Mouse (Mus musculus): ENCODE measurements at regions not wholly inside any gene's neighbourhood (a gene's known extent, or its start where the extent isn't known, plus 50 kb on each side); places are given as distances from the start of the nearest gene placed in this dataset.

DNA sequence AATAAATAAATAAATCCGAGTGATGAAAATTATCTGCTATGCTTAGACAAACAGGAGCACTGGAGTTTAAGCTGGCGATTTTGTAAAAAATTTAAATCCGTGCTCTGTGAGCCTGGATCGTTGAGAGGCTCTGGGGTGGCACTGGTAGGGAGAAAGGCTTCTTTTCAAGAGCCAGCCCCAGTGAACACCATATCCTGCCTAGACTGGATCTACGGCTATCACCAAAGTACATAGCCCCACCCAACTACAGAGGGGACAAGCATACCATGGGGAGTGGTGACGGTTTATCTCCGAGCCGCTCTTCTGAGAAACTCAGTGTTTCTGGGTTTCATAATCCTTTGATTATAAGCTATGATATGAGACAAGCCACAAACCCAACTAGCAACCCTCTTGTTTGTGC lies 199.0 kb downstream of the Gm11011 start:
- Histone ChIP-seq H3K4me1 (ENCODE audit: control insufficient read depth, insufficient read depth, low read depth, low read length) (no peaks in the 10 kb centered on the region), H3K4me2 (ENCODE audit: low read length) (no peak overlapping the region), H3K27me3 (replicated peaks; ENCODE audit: control insufficient read depth, insufficient read depth, low read length) (no peaks in the 10 kb centered on the region), H3K27ac (ENCODE audit: low read depth, low read length) (no peak overlapping the region), H3K9ac (ENCODE audit: low read depth, low read length) (no peak overlapping the region), H3K9me3 (ENCODE audit: control insufficient read depth, low read length) (no peaks in the 10 kb centered on the region), H3K36me3 (ENCODE audit: control insufficient read depth, insufficient read depth, low read length) (no peaks in the 10 kb centered on the region), H3K4me3 (ENCODE audit: low read length) (no peak overlapping the region)
- ATAC-seq, result no peak
- 85% methylated on average over 8 of the region's 8 CpGs for WGBS

DNA sequence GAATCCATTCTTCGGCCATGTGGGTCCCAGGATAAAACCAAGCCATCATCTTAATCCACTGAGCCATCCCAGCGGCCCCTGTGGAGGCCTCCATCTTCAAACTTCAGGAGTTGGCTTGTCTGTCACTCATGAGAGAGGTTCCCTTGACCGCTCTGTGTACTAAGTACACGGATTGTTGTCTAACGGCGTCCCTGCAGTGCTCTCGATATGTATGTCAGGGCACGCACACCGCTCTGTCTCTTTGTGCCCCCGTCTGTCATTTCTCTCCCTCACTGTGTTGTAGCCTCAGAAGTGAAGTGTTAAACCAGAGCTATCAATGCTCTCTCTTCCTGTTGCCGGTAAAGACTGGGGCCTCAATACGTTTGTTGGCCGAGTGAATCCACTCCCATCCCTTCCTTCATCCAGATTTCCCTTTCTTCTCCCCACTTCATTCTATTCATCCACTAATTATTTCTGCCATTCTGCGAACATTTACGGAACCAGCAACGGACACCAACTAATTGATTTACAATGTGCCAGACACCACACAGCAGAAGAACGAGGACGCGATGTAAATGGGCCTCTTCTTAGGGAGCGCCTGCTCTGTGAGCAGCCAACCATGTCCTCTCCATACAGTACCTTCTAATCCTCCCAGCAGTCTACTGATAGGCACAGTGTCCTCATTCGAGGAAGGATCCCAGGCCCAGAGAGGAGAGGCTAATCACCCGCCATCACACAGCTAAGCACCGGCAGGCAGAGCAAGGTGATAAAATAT lies 199.6 kb downstream of the Gm11011 start:
- peak; percentile 50; the same call in 1 of the 2 replicates for ATAC-seq
- no peaks in the 10 kb centered on the region for H3K36me3 ChIP-seq (ENCODE audit: control insufficient read depth, insufficient read depth, low read length)
- H3K9me3 ChIP-seq (ENCODE audit: control insufficient read depth, low read length), result no peaks in the 10 kb centered on the region
- no peak overlapping the region for H3K9ac ChIP-seq (ENCODE audit: low read depth, low read length)
- 49% methylated on average over 23 of the region's 23 CpGs for WGBS
- no peak overlapping the region for H3K4me3 ChIP-seq (ENCODE audit: low read length)
- H3K27ac ChIP-seq (ENCODE audit: low read depth, low read length), result no peak overlapping the region
- H3K4me2 ChIP-seq (ENCODE audit: low read length), result no peak overlapping the region
- no peaks in the 10 kb centered on the region for H3K4me1 ChIP-seq (ENCODE audit: control insufficient read depth, insufficient read depth, low read depth, low read length)
- no peaks in the 10 kb centered on the region for H3K27me3 ChIP-seq (replicated peaks; ENCODE audit: control insufficient read depth, insufficient read depth, low read length)

DNA sequence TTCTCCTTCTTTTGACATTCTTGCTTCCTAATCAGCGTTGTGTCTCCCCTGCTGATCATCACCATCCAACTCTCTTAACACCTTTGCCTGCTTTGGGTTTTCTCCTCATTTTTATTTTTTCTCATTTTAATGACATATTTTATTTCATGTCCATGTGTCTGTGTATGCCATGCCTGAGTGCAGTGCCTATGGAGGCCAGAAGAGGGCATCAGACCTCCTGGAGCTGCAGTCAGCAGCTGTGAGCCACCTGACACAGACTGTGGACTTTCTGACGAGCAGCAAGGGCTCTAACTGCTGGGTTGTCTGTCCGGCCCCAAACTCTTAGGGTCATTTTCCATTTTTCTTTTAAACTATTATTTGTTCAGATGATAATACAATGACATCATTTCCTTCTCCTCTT lies 203.8 kb downstream of the Gm11011 start:
- Histone ChIP-seq H3K36me3 (ENCODE audit: control insufficient read depth, insufficient read depth, low read length) (no peaks in the 10 kb centered on the region), H3K27me3 (replicated peaks; ENCODE audit: control insufficient read depth, insufficient read depth, low read length) (no peaks in the 10 kb centered on the region), H3K4me2 (ENCODE audit: low read length) (no peak overlapping the region), H3K4me1 (ENCODE audit: control insufficient read depth, insufficient read depth, low read depth, low read length) (no peaks in the 10 kb centered on the region), H3K9ac (ENCODE audit: low read depth, low read length) (no peak overlapping the region), H3K4me3 (ENCODE audit: low read length) (no peak overlapping the region), H3K27ac (ENCODE audit: low read depth, low read length) (no peak overlapping the region), H3K9me3 (ENCODE audit: control insufficient read depth, low read length) (no peaks in the 10 kb centered on the region)
- WGBS, result 86% methylated on average over 3 of the region's 3 CpGs
- no peak for ATAC-seq

DNA sequence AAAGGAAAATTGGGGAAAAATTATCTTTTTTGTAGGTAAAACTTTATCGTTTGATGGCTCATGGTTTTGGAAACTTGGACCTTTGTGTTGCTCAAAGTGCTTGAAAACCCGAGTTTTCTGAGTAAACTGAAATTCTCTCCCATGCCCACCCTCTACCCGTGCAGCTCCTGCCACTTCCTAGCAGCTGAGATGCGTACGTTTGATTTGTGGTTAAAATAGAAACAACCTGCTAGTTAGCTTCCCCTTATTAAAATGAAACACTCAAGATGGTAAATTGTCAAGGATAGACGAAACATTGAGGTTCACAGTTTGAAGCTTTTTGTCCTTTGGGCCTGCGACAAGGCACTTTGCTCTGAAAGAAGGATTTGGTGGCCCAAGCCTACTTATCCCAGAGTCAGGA lies 214.5 kb downstream of the Gm11011 start:
- Histone ChIP-seq H3K27ac (ENCODE audit: low read depth, low read length) (no peak overlapping the region), H3K4me1 (ENCODE audit: control insufficient read depth, insufficient read depth, low read depth, low read length) (no peaks in the 10 kb centered on the region), H3K9ac (ENCODE audit: low read depth, low read length) (no peak overlapping the region), H3K4me3 (ENCODE audit: low read length) (no peak overlapping the region), H3K4me2 (ENCODE audit: low read length) (no peak overlapping the region), H3K36me3 (ENCODE audit: control insufficient read depth, insufficient read depth, low read length) (no peaks in the 10 kb centered on the region), H3K9me3 (ENCODE audit: control insufficient read depth, low read length) (no peaks in the 10 kb centered on the region; the same call in 1 of the 2 replicates), H3K27me3 (replicated peaks; ENCODE audit: control insufficient read depth, insufficient read depth, low read length) (no peaks in the 10 kb centered on the region)
- 93% methylated on average over 7 of the region's 7 CpGs for WGBS
- ATAC-seq, result no peak

DNA sequence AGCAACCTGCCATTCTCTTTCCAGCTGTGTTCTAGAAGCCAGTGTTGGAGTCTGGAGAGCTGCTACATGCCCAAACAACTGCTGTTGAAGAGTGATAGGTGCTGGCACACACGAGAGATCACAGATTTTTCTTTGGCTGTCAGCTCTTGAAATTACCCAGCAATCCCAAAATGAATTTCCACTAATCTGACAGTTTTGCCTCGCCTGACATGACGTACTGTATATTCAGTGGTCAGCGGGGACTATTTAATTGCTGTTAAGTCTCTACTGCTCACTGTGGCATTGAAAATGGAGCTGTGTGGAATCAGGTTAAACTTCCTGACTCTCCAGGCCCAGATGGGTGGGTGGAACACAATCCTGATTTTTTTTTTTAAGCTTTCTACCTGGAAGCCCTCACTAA lies 222.5 kb downstream of the Gm11011 start:
- no peak overlapping the region for H3K9ac ChIP-seq (ENCODE audit: low read depth, low read length)
- H3K27ac ChIP-seq (ENCODE audit: low read depth, low read length), result 0 out of 2 replicates have a peak overlapping the region, but pooled peaks have one; percentile 29
- WGBS, result 55% methylated on average over 4 of the region's 4 CpGs
- no peak overlapping the region for H3K4me2 ChIP-seq (ENCODE audit: low read length)
- no peak for ATAC-seq
- H3K27me3 ChIP-seq (replicated peaks; ENCODE audit: control insufficient read depth, insufficient read depth, low read length), result no peaks in the 10 kb centered on the region
- peaks cover 4% of the 10 kb centered on the region; the same call in 1 of the 2 replicates for H3K4me1 ChIP-seq (ENCODE audit: control insufficient read depth, insufficient read depth, low read depth, low read length)
- H3K4me3 ChIP-seq (ENCODE audit: low read length), result no peak overlapping the region
- no peaks in the 10 kb centered on the region for H3K36me3 ChIP-seq (ENCODE audit: control insufficient read depth, insufficient read depth, low read length)
- H3K9me3 ChIP-seq (ENCODE audit: control insufficient read depth, low read length), result no peaks in the 10 kb centered on the region

GRCm38 (mm10) chr2:169360272-169360671 lies 227.3 kb downstream of the Gm11011 start:
- Histone ChIP-seq H3K9ac (ENCODE audit: low read depth, low read length) (no peak overlapping the region; the same call in 1 of the 2 replicates), H3K9me3 (ENCODE audit: control insufficient read depth, low read length) (no peaks in the 10 kb centered on the region), H3K27ac (ENCODE audit: low read depth, low read length) (no peak overlapping the region), H3K36me3 (ENCODE audit: control insufficient read depth, insufficient read depth, low read length) (no peaks in the 10 kb centered on the region), H3K4me3 (ENCODE audit: low read length) (no peak overlapping the region), H3K4me2 (ENCODE audit: low read length) (peak overlapping the region; percentile 41), H3K4me1 (ENCODE audit: control insufficient read depth, insufficient read depth, low read depth, low read length) (peaks cover 4% of the 10 kb centered on the region; the same call in 1 of the 2 replicates), H3K27me3 (replicated peaks; ENCODE audit: control insufficient read depth, insufficient read depth, low read length) (no peaks in the 10 kb centered on the region)
- 28% methylated on average over 15 of the region's 15 CpGs for WGBS
- ATAC-seq, result no peak

DNA sequence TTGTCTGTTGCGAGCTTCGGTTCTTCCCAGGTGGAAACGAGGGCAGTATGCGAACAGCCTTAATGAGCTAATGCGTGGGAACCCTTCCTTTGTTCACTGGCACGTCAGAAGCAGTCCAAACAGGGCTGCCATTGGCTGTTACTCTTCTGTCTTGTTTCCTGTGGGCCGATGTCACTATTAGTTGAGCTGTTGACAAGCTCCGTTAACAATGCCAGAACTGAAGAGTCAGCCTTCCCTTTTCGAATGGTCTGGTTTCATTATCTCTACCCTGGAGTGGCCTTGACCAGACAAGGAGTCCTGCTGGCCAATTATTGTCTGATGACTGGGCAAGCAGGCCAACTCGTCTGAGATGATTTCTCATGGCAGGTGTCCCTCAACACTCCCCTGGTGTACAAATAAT lies 230.1 kb downstream of the Gm11011 start:
- H3K9ac ChIP-seq (ENCODE audit: low read depth, low read length), result no peak overlapping the region
- no peak for ATAC-seq
- no peak overlapping the region for H3K4me3 ChIP-seq (ENCODE audit: low read length)
- H3K4me2 ChIP-seq (ENCODE audit: low read length), result no peak overlapping the region
- peaks cover 4% of the 10 kb centered on the region; the same call in 1 of the 2 replicates for H3K4me1 ChIP-seq (ENCODE audit: control insufficient read depth, insufficient read depth, low read depth, low read length)
- no peaks in the 10 kb centered on the region for H3K9me3 ChIP-seq (ENCODE audit: control insufficient read depth, low read length)
- no peak overlapping the region for H3K27ac ChIP-seq (ENCODE audit: low read depth, low read length)
- no peaks in the 10 kb centered on the region for H3K36me3 ChIP-seq (ENCODE audit: control insufficient read depth, insufficient read depth, low read length)
- 53% methylated on average over 10 of the region's 10 CpGs for WGBS
- no peaks in the 10 kb centered on the region for H3K27me3 ChIP-seq (replicated peaks; ENCODE audit: control insufficient read depth, insufficient read depth, low read length)

- ATAC-seq, result no peak
- Histone ChIP-seq H3K36me3 (ENCODE audit: control insufficient read depth, insufficient read depth, low read length) (no peaks in the 10 kb centered on the region), H3K27ac (ENCODE audit: low read depth, low read length) (no peak overlapping the region), H3K4me3 (ENCODE audit: low read length) (no peak overlapping the region), H3K27me3 (replicated peaks; ENCODE audit: control insufficient read depth, insufficient read depth, low read length) (no peaks in the 10 kb centered on the region), H3K9me3 (ENCODE audit: control insufficient read depth, low read length) (no peaks in the 10 kb centered on the region), H3K9ac (ENCODE audit: low read depth, low read length) (no peak overlapping the region), H3K4me1 (ENCODE audit: control insufficient read depth, insufficient read depth, low read depth, low read length) (no peaks in the 10 kb centered on the region), H3K4me2 (ENCODE audit: low read length) (no peak overlapping the region)
- 88% methylated on average over 7 of the region's 7 CpGs for WGBS
Measured at GRCm38 (mm10) chr2:169351547-169351946, 236.0 kb downstream of the Gm11011 start.

DNA sequence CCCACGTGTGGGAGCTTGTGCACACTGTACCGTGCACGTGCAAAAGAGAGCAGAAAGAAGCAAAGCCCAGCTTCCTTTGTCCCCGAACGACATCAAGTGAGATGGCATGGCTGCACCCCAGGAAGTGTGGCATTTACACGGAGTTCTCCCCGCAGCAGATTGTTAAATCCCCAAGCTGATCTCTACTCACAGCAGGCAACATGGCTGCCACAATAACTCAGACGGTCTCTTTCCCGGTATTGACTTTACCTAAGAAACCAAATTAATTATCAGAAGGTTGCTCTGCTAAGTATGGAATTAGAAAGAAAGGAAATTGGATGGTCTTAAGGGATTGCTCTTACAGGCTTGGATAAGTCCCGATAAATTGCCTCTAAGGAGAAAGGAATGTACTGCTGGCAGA lies 241.4 kb downstream of the Gm11011 start:
- no peak overlapping the region for H3K4me3 ChIP-seq (ENCODE audit: low read length)
- no peaks in the 10 kb centered on the region for H3K9me3 ChIP-seq (ENCODE audit: control insufficient read depth, low read length)
- H3K9ac ChIP-seq (ENCODE audit: low read depth, low read length), result no peak overlapping the region
- 48% methylated on average over 10 of the region's 10 CpGs for WGBS
- no peaks in the 10 kb centered on the region for H3K36me3 ChIP-seq (ENCODE audit: control insufficient read depth, insufficient read depth, low read length)
- no peak overlapping the region for H3K27ac ChIP-seq (ENCODE audit: low read depth, low read length)
- no peaks in the 10 kb centered on the region for H3K4me1 ChIP-seq (ENCODE audit: control insufficient read depth, insufficient read depth, low read depth, low read length)
- ATAC-seq, result peak; percentile 64; the same call in 1 of the 2 replicates
- H3K27me3 ChIP-seq (replicated peaks; ENCODE audit: control insufficient read depth, insufficient read depth, low read length), result no peaks in the 10 kb centered on the region
- no peak overlapping the region for H3K4me2 ChIP-seq (ENCODE audit: low read length)

Measured in hindbrain, embryonic 16.5 days (tissue).